Mouse (Mus musculus) liver, postnatal 0 days (tissue): ENCODE measurements at regions not wholly inside any gene's neighbourhood (a gene's known extent, or its start where the extent isn't known, plus 50 kb on each side); places are given as distances from the start of the nearest gene placed in this dataset.

Source experiments
- ATAC-seq: fragments of 200-750 bp; cut with Nextera tagmentation; 2 replicates; pipeline ENCODE4 v1.8.0; 2017; ENCODE audit warnings: mild to moderate bottlenecking, moderate library complexity
- DNase-seq: peaks from one replicate; pipeline ENCODE4 v3.0.0-alpha.2; 2016
- H3K27ac ChIP-seq: fragments of 300-500 bp; sonication (generic); 2 replicates; pipeline ENCODE4 v1.5.1; 2014; ENCODE audit warnings: antibody characterized with exemption, moderate library complexity, mild to moderate bottlenecking, low read depth
- H3K27me3 ChIP-seq: fragments of 300-500 bp; sonication (generic); 2 replicates; pipeline ENCODE4 v1.6.1; 2014; ENCODE audit warnings: low read length, control low read depth, mixed read lengths; ENCODE audit not compliant: insufficient read depth
- H3K36me3 ChIP-seq: fragments of 300-500 bp; sonication (generic); replicated peaks from 2 replicates; pipeline ENCODE4 v1.6.1; 2014; ENCODE audit warnings: mild to moderate bottlenecking, control low read depth, low read length, moderate library complexity, mixed read lengths; ENCODE audit not compliant: insufficient read depth
- H3K4me1 ChIP-seq: fragments of 300-500 bp; sonication (generic); 2 replicates; pipeline ENCODE4 v1.6.1; 2014; ENCODE audit warnings: antibody characterized with exemption, mild to moderate bottlenecking, control low read depth; ENCODE audit not compliant: insufficient read depth
- H3K4me2 ChIP-seq: fragments of 300-500 bp; sonication (generic); 2 replicates; pipeline ENCODE4 v1.6.1; 2014; ENCODE audit warnings: low read depth, mild to moderate bottlenecking, low read length, moderate library complexity, mixed read lengths
- H3K4me3 ChIP-seq: fragments of 300-500 bp; sonication (generic); 2 replicates; pipeline ENCODE4 v1.5.1; 2014; ENCODE audit warnings: low read depth, low read length
- H3K9ac ChIP-seq: fragments of 300-500 bp; sonication (generic); replicated peaks from 2 replicates; pipeline ENCODE4 v1.6.1; 2014; ENCODE audit warnings: mild to moderate bottlenecking, moderate library complexity
- H3K9me3 ChIP-seq: fragments of 300-500 bp; sonication (generic); 2 replicates; pipeline ENCODE4 v1.6.1; 2016; ENCODE audit warnings: mild to moderate bottlenecking, control low read depth, low read length, mixed read lengths
- CTCF ChIP-seq: sonication (generic); IDR thresholded peaks from 2 replicates; pipeline ENCODE4 v1.5.1; 2016; ENCODE audit warnings: antibody characterized with exemption, low read depth
- EP300 ChIP-seq: IDR thresholded peaks from 2 replicates; pipeline ENCODE4 v1.6.1; 2016; ENCODE audit warnings: antibody characterized with exemption, low read depth, mild to moderate bottlenecking
- WGBS: fragments of 180-500 bp; shearing (Covaris S2); extraction: QIAGEN DNeasy Blood & Tissue Kit; methylation state at CpG from one replicate; pipeline ENCODE4 v1.1.7; 2014; ENCODE audit not compliant: insufficient replicate concordance; 5-methylcytosine and 5-hydroxymethylcytosine counted together

GRCm38 (mm10) chr3:78846617-78847318 lies 439.5 kb downstream of the Rapgef2 start:
- no peak for DNase-seq

DNA sequence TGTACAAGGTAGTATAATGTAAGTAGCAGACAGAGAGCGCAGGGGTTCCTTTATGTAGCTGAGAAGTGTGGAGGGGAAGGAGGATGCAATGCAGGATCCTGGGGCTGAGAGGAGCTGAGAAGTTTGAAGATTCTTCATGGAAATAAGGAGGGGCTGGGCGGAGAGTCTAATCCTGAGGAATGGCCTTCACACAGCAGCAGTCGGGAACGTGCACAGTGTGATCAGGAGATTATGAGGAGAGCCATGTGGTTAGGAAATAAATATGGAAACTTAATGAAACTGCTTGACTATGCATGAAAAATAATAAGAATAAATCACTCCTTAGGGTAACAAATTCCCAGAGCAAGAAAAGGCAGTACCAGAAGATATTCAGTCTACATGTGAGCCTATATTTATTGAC lies 445.1 kb downstream of the Rapgef2 start:
- Histone ChIP-seq H3K27ac (no peak overlapping the region), H3K4me1 (no peaks in the 10 kb centered on the region), H3K36me3 (no peaks in the 10 kb centered on the region), H3K27me3 (no peaks in the 10 kb centered on the region), H3K9ac (no peak overlapping the region), H3K4me2 (no peak overlapping the region), H3K9me3 (no peaks in the 10 kb centered on the region), H3K4me3 (no peak overlapping the region)
- DNase-seq (no peak), ATAC-seq (no peak)
- TF ChIP-seq CTCF (no peak), EP300 (no peak)
- WGBS = 68% methylated on average over 4 of the region's 4 CpGs

More at GRCm38 (mm10) chr3:78846617-78847318, 439.5 kb downstream of the Rapgef2 start:
- H3K27ac ChIP-seq = no peak overlapping the region
- no peak overlapping the region for H3K4me2 ChIP-seq
- TF ChIP-seq CTCF (no peak), EP300 (no peak)
- H3K27me3 ChIP-seq = no peaks in the 10 kb centered on the region
- ATAC-seq = no peak
- H3K36me3 ChIP-seq = no peaks in the 10 kb centered on the region
- H3K4me1 ChIP-seq = no peaks in the 10 kb centered on the region
- no peak overlapping the region for H3K9ac ChIP-seq
- no peaks in the 10 kb centered on the region for H3K9me3 ChIP-seq
- no peak overlapping the region for H3K4me3 ChIP-seq
- WGBS = 75% methylated on average over 7 of the region's 8 CpGs

GRCm38 (mm10) chr3:78836824-78837223 lies 449.5 kb downstream of the Rapgef2 start:
- Histone ChIP-seq H3K27ac (no peak overlapping the region), H3K4me3 (no peak overlapping the region), H3K4me1 (no peaks in the 10 kb centered on the region), H3K36me3 (no peaks in the 10 kb centered on the region), H3K9ac (no peak overlapping the region), H3K4me2 (no peak overlapping the region), H3K9me3 (no peaks in the 10 kb centered on the region), H3K27me3 (no peaks in the 10 kb centered on the region)
- ATAC-seq (no peak), DNase-seq (no peak)
- WGBS = 80% methylated on average over 5 of the region's 5 CpGs
- no peak for TF ChIP-seq CTCF
- no peak for TF ChIP-seq EP300

GRCm38 (mm10) chr3:78825505-78825904 lies 460.8 kb downstream of the Rapgef2 start:
- H3K27ac ChIP-seq = no peak overlapping the region
- no peak for ATAC-seq
- H3K4me2 ChIP-seq = no peak overlapping the region
- 52% methylated on average over 2 of the region's 2 CpGs for WGBS
- H3K4me3 ChIP-seq = no peak overlapping the region
- H3K9me3 ChIP-seq = no peaks in the 10 kb centered on the region
- DNase-seq = no peak
- no peaks in the 10 kb centered on the region for H3K36me3 ChIP-seq
- no peaks in the 10 kb centered on the region for H3K4me1 ChIP-seq
- TF ChIP-seq EP300 (no peak), CTCF (no peak)
- H3K27me3 ChIP-seq = no peaks in the 10 kb centered on the region
- H3K9ac ChIP-seq = no peak overlapping the region

DNA sequence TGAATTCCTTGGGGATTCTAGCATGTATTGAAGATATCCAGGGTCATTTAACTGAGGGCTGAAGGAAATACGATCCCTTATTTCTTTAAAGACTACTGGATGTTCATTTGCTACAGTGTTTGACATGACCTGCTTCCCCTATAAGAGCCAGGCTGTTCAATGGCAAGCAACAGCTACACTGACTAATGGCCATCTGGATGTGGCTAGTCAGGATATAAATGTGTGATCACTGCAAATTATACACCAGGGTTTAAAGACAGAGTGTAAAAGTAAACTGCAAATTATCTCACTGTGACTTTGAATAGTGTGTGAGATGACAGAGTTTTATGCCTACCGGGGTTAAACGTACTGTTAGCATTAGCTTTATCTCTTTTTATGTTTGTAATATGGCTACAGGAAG lies 473.9 kb downstream of the Rapgef2 start:
- no peak overlapping the region for H3K4me3 ChIP-seq
- H3K27ac ChIP-seq = no peak overlapping the region
- H3K36me3 ChIP-seq = no peaks in the 10 kb centered on the region
- H3K4me2 ChIP-seq = no peak overlapping the region
- H3K4me1 ChIP-seq = no peaks in the 10 kb centered on the region
- WGBS = 80% methylated on average over 3 of the region's 3 CpGs
- no peak overlapping the region for H3K9ac ChIP-seq
- no peaks in the 10 kb centered on the region for H3K9me3 ChIP-seq
- ATAC-seq (no peak), DNase-seq (no peak)
- TF ChIP-seq EP300 (no peak), CTCF (no peak)
- H3K27me3 ChIP-seq = no peaks in the 10 kb centered on the region

DNA sequence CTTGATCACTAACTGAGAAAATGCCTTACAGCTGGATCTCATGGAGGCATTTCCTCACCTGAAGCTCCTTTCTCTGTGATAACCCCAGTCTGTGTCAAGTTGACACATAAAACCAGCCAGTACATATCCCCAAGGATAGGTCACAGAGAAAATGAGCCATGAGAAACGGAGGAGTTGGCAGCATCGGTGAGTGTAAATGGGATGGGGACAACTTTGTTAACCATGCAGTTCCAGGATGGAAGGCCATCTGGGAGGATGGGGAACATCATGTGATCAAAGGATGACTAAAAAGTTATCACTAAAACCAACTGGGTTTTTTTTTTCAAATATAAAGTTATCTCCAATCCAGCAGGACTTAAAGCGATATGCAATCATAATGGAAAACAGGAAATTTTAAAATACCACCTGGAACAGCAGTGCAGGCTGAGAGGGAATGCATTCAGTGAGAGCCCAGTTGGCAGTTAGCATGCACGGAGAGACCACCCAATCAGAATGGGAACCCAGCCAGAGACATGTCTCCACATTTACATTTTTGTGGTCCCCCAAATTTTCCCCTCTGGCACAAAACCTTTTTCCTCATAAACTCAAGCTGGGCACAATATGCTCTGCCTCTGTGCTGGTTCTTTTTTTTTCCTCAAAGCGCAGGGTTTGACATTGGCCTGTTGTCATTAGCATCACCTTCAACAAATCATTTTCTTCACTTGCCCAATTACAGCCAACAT lies 475.7 kb downstream of the Rapgef2 start:
- Histone ChIP-seq H3K27ac (no peak overlapping the region), H3K36me3 (no peaks in the 10 kb centered on the region), H3K4me1 (no peaks in the 10 kb centered on the region), H3K27me3 (no peaks in the 10 kb centered on the region), H3K9me3 (no peaks in the 10 kb centered on the region), H3K4me3 (no peak overlapping the region), H3K9ac (no peak overlapping the region), H3K4me2 (no peak overlapping the region)
- TF ChIP-seq CTCF = no peak
- no peak for TF ChIP-seq EP300
- DNase-seq (no peak), ATAC-seq (no peak)
- 86% methylated on average over 5 of the region's 5 CpGs for WGBS
